Mouse (Mus musculus) common myeloid progenitor, adult 5-6 weeks (primary cell): ENCODE measurements at regions not wholly inside any gene's neighbourhood (a gene's known extent, or its start where the extent isn't known, plus 50 kb on each side); places are given as distances from the start of the nearest gene placed in this dataset.
A peak's percentile ranks its signal among the peaks of the same experiment; 100 is the strongest.
"Not testable (repeated sequence)": the region's sequence is repeated elsewhere in the genome, so short reads cannot be mapped to it uniquely, and the experiment has no call there.

Source experiments
- ATAC-seq: replicated peaks from 2 replicates; pipeline ENCODE4 v1.8.0; 2016; ENCODE audit warnings: low read depth, mild to moderate bottlenecking, moderate TSS enrichment, inconsistent platforms; ENCODE audit not compliant: poor library complexity, severe bottlenecking

DNA sequence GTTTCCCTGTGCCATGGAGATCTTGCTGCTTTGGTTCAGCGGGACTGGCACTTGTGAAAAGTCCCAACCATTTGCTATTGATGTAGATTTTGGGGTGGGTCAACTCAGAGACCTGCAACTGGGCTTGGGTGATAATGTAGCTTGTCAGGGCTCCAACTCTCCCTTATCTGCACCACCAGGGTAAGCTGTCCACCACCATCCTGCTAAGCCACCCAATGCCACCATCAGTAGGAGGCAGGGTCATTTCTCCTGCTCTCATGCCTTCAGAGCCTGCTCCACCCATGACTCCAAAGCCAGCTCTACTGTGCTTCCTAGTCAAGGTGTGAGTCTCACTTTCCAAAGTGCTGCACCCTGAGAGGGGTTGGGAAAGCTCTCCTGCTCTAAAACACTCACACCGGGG, 776.2 kb downstream of the Diaph2 start:
- no peak for ATAC-seq

DNA sequence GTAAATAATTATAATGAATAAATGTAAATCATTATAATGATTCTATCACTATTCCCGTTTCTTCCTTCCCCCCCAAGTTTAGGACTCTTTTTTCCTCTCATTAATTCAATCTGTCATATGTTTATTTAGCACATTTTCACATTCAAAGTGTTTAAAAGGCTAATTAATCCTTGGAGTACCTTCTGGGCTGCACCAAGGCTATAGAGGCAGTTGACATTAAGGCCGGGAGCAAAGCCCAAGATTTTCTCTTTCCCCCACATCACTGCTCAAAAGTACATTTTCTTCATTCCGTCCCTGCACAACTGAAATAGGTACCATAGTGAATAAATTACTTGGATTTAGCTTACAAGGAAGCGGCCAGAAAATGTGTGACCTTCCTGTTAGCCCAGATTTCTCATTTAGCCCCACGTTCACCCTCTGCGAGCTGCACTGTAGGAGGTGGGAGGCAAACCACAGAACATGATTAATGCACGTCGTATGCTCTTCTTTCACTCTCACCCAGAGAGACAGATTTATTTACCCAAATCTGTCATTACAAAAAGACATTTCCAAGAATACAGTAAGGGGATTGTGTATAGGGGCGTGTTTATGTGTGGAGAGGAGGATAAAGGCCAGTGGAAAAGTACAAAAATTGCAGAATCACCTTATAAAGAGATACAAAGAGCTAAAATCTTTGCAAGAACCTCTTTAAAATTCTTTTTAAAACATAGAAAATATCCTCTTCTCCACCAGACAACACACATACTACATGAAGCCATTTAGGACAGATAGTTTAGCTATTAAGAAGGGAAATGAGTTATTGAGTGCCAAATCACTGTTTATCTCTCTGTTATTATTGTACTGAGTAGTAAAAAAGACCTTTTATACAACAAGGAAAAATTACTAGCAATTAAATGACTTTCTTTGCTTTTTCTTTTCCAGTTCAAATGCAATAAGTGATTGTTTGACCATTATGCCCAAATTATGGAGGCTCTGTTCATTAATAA, 783.9 kb downstream of the Diaph2 start:
- ATAC-seq: no peak

- not testable (repeated sequence) for ATAC-seq
These were observed 789.2 kb downstream of the Diaph2 start for GRCm38 (mm10) chrX:130538771-130539170.

DNA sequence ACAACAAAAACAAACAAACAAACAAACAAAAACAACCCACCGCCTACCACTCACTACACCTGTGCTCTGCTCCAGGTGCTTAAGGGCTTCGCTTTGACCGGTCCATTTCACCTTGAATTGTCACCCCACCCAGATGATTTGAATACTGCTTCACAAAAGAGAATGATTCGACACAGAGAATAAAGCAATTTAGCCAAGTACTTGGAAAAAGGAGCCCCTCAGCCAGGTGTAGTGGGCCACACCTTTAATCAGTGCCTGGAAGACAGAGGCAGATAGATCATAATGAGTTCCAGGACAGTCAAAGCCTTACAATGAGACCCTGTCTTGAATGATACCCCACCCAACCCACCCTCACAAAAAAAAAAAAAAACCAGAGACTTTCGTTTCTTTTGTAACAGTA, 798.5 kb downstream of the Diaph2 start:
- no peak for ATAC-seq

- ATAC-seq: peak; percentile 98
These were observed 799.7 kb downstream of the Diaph2 start for GRCm38 (mm10) chrX:130549275-130549674.

- ATAC-seq: 0 out of 2 replicates have a peak, but pooled peaks have one; percentile 13
These were observed 800.4 kb downstream of the Diaph2 start for GRCm38 (mm10) chrX:130549925-130550324.

DNA sequence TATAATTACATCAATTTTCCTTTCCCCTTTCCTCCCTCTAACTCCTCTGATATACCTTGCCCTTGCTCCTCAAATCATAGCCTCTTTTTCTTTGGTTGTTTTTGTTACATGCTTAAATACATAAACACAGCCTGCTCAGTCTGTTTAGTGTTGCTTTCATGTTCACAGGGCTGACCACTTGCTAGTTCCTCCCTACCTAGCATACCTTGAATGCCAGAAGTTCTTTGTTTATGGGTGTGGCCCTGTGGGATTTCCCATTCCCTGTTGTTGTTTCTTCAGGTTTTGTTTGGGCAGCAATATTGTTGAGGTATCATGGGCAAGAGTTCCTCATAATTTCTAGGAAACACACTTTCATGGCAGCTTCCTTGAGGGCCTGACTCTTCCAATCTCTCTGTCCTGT, 807.7 kb downstream of the Diaph2 start:
- no peak for ATAC-seq

GRCm38 (mm10) chrX:130577706-130578105, 828.2 kb downstream of the Diaph2 start:
- no peak for ATAC-seq

DNA sequence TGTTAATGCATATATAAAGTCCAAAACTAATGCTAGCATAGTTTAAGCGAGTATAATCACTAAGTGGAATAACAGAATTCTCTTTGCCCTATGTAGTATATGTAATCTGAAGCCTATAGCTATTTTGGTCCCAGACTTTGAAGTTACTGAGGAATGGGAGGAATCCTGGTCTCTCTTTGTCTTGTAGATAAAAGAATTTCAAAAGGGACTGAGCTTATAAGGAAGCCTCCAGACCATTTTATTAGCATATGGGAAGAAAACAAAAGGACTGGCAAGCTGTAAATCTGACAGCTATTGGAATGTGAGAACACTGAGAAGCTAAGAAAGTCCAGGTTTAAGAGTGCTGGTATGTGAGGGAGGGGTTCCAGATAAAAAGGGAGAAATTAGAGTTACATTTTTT, 847.1 kb downstream of the Diaph2 start:
- ATAC-seq: no peak

DNA sequence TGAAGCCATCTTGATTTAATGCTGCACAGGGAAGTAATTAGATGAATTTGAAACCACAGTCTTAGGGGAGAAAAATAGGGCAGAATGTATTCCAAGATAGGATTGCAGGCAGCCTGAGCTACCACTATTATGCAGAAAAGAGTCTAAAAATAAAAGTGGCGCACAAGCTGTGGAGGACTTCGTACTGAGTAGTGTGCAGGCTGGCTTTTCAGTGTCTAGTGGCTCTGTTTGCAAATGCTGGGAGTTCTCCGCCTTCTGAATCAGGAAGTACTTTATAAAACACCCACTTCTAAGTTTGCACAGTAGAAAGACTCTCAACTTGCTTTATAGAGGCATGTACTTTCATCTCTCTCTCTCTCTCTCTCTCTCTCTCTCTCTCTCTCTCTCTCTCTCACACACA, 852.4 kb downstream of the Diaph2 start:
- no peak for ATAC-seq

GRCm38 (mm10) chrX:130638513-130638912, 889.0 kb downstream of the Diaph2 start:
- no peak for ATAC-seq

- ATAC-seq: no peak
These were observed 906.3 kb downstream of the Diaph2 start for GRCm38 (mm10) chrX:130655815-130656214.

- no peak for ATAC-seq
These were observed 934.8 kb downstream of the Diaph2 start for GRCm38 (mm10) chrX:130684381-130684780.

DNA sequence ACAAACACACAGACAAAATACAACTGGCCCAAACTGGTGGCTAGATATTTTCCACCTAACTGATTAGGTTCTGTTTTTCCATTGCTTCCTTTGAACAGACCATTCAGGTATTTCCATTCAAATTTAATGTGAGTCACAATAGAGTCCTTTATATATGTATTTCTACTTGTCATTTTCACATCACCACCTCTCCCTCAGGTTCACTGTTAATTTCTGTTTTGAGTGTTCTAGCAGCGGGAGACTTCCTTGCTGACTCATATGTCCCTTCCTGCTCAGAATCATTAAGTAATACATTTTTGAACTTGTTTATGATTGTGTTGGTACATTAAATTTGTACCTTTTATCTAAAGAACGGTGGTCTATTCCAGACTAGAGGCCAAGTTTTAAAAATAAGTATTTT, 959.4 kb downstream of the Diaph2 start:
- no peak for ATAC-seq

- ATAC-seq: peak; percentile 29; the same call in 1 of the 2 replicates
These were observed 994.6 kb downstream of the Diaph2 start for GRCm38 (mm10) chrX:130744132-130744531.
